Mouse (Mus musculus) embryonic fibroblast, embryonic 13.5 days (primary cell): ENCODE data around the gene Erbb2. TPM values are rescaled to one million over a fixed set of nuclear protein-coding genes. Genes with fewer than 3 reads are reported as not detected.

Experiments used
- H3K27ac ChIP-seq: 2 replicates; pipeline ENCODE4 v1.5.1; 2012; ENCODE audit warnings: low read length, control low read depth, inconsistent platforms; ENCODE audit not compliant: insufficient read depth
- H3K4me1 ChIP-seq: 2 replicates; pipeline ENCODE4 v1.6.1; 2011; ENCODE audit warnings: low read length; ENCODE audit not compliant: control insufficient read depth, insufficient read depth
- H3K4me3 ChIP-seq: 2 replicates; pipeline ENCODE4 v1.5.1; 2011; ENCODE audit warnings: mild to moderate bottlenecking, control low read depth, low read length; ENCODE audit not compliant: insufficient read depth
- CTCF ChIP-seq: IDR thresholded peaks from 2 replicates; pipeline ENCODE4 v1.5.1; 2011; ENCODE audit warnings: mild to moderate bottlenecking, control low read depth, low read length, moderate library complexity, borderline replicate concordance; ENCODE audit not compliant: insufficient read depth
- POLR2A ChIP-seq: IDR thresholded peaks from 2 replicates; pipeline ENCODE4 v1.6.1; 2011; ENCODE audit warnings: low read depth, mild to moderate bottlenecking, control low read depth, low read length, moderate library complexity
- polyA plus RNA-seq: library from polyadenylated mRNA; stranded (reverse); fragments of >200 nt; gene quantifications from 2 replicates; pipeline ENCODE4 v1.2.4, GENCODE M21; 2011; ENCODE audit warnings: low read depth; ENCODE audit not compliant: missing spikeins, insufficient read length

Erbb2 gene
- polyA plus RNA-seq, 1 experiment = 17.8 TPM

- Histone ChIP-seq H3K4me3 (no peak overlapping the region), H3K4me1 (no peaks in the 10 kb centered on the region), H3K27ac (no peak overlapping the region)
- TF ChIP-seq CTCF (no peak), POLR2A (no peak)
These were observed 37.9 kb downstream of the Erbb2 start for GRCm38 (mm10) chr11:98449921-98450771.

GRCm38 (mm10) chr11:98455484-98455883, 43.2 kb downstream of the Erbb2 start:
- Histone ChIP-seq H3K27ac (no peak overlapping the region), H3K4me1 (no peaks in the 10 kb centered on the region), H3K4me3 (no peak overlapping the region)
- TF ChIP-seq POLR2A (no peak), CTCF (no peak)

- H3K27ac ChIP-seq = no peak overlapping the region
- no peak for TF ChIP-seq CTCF
- TF ChIP-seq POLR2A = no peak
- H3K4me1 ChIP-seq = peaks cover 4% of the 10 kb centered on the region
- no peak overlapping the region for H3K4me3 ChIP-seq
These were observed 44.3 kb downstream of the Erbb2 start for GRCm38 (mm10) chr11:98456545-98456944.

- H3K4me3 ChIP-seq = peak overlapping the region; percentile 43
- H3K27ac ChIP-seq = no peak overlapping the region
- no peak for TF ChIP-seq POLR2A
- TF ChIP-seq CTCF = no peak
- peaks cover 7% of the 10 kb centered on the region for H3K4me1 ChIP-seq
These were observed 44.7 kb downstream of the Erbb2 start for GRCm38 (mm10) chr11:98456945-98457344.

GRCm38 (mm10) chr11:98457367-98458120, 45.3 kb downstream of the Erbb2 start:
- peaks cover 7% of the 10 kb centered on the region for H3K4me1 ChIP-seq
- no peak overlapping the region for H3K27ac ChIP-seq
- TF ChIP-seq CTCF = peak; percentile 81; the same call in 1 of the 2 replicates
- TF ChIP-seq POLR2A = no peak
- H3K4me3 ChIP-seq = peak overlapping the region; percentile 79

- Histone ChIP-seq H3K4me3 (peak overlapping the region; percentile 79), H3K4me1 (peaks cover 7% of the 10 kb centered on the region), H3K27ac (no peak overlapping the region)
- no peak for TF ChIP-seq CTCF
These were observed 46.1 kb downstream of the Erbb2 start for GRCm38 (mm10) chr11:98458121-98458990.

GRCm38 (mm10) chr11:98459071-98459741, 46.9 kb downstream of the Erbb2 start:
- Histone ChIP-seq H3K4me3 (no peak overlapping the region), H3K4me1 (peaks cover 7% of the 10 kb centered on the region), H3K27ac (no peak overlapping the region)
- TF ChIP-seq CTCF = no peak
- no peak for TF ChIP-seq POLR2A

- H3K4me1 ChIP-seq = peaks cover 7% of the 10 kb centered on the region
- no peak overlapping the region for H3K4me3 ChIP-seq
- TF ChIP-seq CTCF = no peak
- no peak for TF ChIP-seq POLR2A
- no peak overlapping the region for H3K27ac ChIP-seq
These were observed 47.6 kb downstream of the Erbb2 start for GRCm38 (mm10) chr11:98459860-98460259.
